Mouse (Mus musculus) ZHBTc4 (cell line): ENCODE measurements around the gene Sash1.
A peak's percentile ranks its signal among the peaks of the same experiment; 100 is the strongest.

Experiments
- DNase-seq: peaks from one replicate; pipeline ENCODE4 v3.0.0-alpha.2; 2011; ENCODE audit warnings: low read depth, low spot score

Gene Sash1

DNA sequence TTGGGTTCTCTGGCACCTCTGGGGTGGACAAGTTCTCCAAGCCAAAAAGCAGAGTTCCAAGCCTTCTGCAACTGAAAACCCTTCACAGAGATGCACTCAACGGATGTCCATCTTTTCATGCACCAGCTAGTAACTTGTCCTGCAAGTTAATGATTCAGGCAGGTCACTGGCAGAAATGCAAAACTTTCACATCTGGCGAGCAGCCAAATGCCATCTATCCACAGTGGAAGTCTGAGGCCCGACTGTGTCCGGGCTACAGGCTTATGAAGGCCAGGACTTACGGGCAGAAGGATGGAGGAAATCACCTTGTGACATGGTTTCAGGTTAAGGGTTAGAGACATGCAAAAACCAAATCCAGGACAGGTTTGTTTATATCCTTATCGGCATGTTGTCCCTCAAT is 88.0 kb downstream of the Sash1 start:
- DNase-seq: no peak

DNA sequence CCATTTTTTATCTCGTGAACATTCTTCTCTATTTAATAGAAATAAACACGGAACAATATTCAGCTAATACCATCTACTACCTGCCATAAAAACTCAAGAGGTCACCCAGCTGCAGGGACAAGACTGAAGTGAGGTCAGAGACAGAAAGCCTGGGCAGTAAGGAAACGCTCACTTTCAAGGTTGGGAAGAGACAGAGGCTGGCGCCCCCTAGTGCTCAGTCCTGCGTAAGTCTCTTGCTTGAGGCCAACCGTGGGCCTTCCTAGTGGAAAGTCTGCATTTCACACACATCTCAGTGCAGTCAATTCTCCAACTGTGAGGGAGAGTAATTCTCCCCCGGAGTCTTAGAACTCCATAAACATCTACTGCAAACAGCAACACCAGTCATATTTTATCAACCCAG is 90.5 kb downstream of the Sash1 start:
- peak; percentile 82 for DNase-seq

DNA sequence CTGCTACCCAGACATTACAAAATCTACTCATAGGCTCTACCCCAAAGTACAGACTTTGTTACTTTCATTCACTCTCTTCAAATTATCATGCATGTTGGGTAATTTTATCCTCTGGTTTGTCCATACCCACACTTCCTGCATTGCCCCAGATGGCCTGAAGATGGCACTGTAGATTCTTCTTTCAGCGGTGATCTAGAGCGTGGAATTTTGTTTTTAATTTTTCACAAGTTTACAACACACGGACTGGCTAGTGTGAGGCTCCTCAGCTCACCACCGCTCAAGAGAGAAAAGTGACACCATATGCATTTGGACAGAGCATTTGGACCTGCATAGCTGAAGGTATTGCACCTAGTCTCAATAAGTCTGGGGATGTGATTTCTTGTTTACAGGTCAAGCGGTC is 93.5 kb downstream of the Sash1 start:
- DNase-seq: peak; percentile 55

DNA sequence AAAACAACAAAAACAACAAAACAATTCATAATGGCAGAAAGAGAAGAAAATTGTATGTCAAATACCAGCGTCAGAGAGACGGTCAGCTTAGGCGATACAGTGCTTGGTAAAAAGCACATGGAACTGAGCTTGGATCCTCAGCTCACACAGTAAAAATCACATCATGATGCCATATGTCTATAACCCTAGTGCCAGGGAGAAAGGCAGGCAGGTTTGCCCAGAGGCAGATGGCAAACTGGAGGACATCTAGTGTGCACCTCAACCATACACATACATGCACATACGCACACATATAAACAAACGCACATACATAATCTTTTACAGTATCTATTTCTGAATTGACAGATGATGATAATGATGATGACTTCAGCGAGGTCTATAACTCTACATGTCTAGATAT is 96.8 kb downstream of the Sash1 start:
- DNase-seq: no peak

DNA sequence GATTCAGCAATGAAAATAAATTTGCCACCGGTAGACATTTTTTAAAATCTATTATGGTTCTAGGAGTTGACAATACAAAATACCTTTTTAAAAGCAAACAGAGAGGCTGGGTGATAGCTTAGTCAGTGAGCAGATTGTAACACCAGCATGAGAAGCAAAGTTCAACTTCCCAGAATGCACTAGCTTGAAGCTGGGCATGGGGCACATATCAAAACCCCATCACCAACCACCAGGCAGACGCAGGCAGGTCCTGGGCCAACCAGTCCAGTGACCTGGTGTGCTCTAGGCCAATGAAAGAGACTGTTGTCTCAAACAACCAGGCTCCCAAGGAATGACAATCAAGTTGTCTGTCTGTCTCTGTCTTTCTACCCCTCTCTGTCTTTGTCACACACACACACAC is 98.6 kb downstream of the Sash1 start:
- DNase-seq: no peak

DNA sequence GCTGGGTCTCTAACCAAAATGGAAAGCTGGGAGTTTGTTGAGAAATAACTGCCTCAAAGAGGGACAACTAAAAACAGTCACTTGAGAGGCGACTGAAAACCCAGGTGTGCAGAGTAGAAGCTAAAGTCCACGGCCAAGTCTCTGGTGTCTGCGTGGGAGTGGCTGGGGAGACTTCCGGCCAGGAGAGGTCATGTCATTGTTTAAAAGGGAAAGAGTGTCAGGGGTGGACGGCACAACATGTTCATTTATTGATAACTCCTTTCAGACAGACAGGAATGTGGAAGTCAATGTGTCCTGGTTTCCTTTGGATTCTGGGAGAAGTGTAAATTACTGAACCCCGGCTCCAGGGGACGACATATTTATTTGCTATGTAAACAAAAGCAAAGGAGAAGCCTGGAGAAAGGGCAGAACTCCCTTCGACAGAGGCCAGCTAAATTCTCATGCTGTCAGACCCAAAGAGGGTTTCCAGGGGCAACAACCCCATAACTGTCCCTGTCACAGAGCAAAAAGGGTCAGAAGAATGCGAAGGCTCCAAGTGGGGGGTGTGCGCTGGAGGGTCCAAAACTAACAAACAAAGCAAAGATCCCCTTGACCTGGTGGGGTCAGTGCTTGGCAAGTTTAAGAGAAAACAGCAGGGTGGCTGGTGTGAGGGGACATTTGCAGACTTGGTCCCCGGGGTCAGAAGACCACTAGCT is 100.3 kb downstream of the Sash1 start:
- no peak for DNase-seq

DNA sequence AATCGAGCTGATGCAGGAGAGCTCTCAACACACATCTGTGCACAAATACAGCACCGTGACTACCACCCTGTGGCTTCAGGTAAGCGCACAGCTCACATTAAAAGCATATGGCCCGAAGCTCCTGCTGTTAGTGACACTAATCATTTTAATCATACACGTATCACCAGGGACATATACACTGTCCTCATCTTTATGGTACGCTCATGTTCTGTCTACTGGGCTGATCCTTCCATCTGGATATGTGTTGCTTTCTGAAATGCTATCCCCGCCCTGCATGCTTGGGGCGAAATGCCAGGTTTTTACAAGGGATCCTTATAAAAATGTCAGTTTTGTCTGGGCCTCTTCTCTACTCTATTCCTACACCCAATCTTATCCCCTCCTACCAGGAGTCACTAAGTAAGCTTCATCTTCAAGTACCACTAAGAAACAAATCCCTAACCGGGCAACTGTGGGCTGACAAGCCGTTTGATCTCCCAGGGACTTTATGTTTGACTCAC is 103.9 kb downstream of the Sash1 start:
- DNase-seq: no peak

DNA sequence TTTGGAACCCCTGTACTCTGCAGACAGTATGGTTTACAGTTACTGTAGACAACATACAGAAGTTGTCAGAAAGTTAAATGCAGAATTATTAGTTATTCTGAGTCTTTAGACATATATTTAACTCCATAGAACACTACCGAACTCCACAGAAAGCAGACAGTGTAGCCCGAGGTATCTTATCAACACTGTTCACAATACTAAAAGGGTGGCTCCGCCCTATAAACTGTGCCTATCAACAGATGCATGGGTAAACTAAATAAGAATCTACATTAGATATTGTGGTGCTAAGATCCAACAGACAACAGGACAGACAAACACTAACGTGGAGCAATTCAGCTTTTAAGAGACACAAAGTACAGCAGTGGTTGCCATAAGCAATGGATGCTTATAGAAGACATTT is 106.0 kb downstream of the Sash1 start:
- no peak for DNase-seq

DNA sequence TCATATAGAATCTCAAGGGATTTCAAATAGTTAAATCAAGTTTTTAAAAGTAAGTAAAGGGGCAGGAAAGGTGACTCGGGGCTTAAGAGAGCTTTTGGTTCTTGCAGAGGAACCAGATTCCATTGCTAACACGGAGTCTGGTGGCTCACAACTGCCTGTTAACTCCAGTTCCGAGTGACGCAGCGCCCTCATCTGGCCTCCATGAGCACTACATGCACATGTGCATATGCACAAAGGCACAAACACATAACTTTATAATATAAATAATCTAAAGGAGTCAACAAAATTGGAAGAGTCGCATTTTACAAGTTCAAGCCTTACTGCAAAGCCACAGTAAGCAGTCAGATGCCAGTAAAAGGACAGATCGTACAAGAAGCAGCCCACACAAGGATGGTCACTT is 107.0 kb downstream of the Sash1 start:
- peak; percentile 72 for DNase-seq

DNA sequence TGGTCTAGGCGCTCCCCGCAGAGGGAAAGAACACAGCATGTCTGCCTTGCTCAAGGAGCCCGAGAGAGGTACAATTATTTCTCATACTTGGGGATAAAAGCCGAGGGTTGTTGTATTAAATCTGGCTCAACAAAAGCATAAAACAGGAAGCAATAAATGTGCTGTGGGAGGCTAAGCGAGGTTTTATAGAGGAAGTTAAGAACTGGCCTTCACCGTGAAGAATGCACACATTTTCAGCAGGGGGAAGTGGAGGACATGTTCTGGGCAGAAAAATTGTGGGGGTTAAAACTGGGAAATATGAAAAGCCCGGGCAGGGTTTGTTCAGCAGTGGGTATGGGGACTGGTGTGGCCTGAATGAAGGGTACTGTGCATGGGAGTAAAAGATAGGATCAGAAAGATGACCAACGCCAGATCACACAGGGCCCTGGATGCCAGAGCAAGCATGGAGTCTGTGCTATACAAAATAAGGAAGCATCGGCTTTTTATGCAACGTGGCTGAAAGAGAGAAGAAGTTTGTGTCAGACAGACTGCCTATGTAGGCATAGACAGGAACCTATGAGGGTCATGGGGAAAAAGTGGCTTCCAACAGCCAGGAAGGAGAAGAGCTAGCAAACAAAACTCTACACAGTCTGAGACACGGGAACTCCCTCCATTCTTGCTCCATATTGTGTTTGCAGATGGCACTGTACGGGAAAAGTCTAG is 108.2 kb downstream of the Sash1 start:
- DNase-seq: no peak

DNA sequence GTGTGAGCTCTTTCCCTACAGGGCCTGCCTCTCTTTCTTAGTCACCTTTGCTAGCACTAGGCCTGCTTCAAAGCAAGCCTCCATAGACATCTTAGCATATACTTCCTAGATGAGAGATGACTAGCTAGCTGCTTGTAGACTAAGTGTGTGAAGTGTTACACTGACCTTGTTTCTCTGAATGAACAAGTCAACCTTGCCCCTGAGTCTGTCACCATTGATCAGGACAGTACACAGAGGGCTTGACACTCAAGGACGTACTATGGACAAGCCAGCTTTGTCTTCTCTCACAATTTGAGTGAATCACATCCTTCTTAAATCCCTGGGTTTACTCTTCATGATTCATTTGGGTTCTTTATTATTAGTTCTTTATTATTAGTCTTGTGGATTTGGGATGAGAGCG is 109.1 kb downstream of the Sash1 start:
- DNase-seq: no peak

DNA sequence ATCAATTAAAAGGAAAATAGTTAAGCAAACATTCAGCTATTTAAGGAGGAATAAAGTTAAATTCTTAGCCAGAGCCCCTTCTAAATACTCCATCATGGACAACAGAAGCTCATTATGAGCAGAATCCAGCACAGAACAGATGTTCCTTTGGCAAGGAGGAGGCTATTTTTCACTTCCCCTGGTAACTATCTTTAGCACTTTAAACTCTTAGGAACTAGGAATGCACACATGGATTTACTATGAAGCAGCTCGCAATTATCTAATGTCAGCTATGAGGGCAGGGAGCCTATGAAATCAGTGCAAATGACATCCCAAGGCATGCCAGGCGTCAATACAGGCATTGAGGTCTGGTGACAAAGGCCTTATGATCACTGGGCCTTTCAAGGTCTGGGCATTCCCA is 110.1 kb downstream of the Sash1 start:
- DNase-seq: no peak

DNA sequence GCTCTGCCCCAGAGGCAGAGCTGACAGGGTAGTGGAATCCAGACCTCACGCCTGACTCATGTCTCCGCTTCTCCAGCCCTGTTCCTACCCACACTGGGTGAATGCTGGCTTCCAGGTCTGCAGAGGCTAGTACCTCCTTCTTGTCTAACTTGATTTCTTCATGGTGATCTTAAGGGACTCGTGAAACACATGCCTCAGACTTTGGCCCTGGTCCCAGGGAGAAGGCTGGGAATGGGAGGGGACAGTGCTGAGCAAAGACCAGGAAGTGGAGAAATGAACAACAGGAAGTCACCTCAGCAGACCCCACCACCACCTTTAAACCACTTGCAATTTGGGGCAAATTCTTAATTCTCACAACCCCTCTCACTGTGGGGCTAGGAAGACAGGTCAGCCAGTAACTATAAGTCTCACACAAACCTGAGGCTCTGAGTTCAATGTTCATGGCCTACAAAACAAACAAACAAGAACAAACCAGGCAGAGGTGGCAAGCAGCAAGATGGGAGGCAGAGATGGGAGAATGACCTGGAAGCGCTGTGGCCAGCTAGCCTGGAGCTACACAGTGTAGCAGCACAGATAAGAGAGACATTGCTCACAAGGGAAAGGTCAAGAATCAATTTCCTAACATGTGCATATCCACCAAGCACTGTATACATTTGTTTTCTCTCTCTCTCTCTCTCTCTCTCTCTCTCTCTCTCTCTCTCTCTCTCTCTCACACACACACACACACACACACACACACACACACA is 113.2 kb downstream of the Sash1 start:
- DNase-seq: no peak

DNA sequence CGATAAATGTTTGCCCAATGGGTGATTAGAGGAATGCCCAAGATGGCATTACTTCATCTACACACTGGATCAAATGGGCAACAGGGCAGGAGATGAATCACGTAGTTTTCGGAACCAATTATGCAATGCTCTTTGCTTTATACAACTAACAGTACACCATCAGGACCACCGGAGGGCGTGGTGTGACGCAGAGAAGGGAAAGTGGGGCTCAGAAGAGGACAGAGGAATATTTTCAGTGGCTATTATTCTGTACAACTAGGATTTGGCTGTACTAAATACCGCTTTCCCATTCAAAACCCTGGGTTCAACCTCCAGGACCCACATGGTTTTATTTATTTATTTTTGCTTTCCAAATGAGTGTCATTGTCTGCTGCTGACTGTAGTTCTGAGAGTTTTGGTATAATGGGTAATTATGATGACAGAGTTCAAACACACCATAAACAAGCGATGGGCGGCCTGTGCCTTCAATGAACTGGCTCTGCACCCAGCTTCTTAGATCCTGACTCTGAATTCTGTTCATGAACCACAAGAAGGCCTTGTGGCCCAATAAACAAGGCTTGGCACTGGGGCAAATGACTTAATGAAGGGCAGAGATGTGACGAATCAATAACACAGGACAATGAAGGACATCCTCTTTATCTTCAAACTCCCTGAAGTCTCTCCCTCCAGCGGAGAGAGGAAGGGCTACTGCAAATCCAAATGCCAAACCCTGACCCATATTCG is 114.8 kb downstream of the Sash1 start:
- DNase-seq: no peak

DNA sequence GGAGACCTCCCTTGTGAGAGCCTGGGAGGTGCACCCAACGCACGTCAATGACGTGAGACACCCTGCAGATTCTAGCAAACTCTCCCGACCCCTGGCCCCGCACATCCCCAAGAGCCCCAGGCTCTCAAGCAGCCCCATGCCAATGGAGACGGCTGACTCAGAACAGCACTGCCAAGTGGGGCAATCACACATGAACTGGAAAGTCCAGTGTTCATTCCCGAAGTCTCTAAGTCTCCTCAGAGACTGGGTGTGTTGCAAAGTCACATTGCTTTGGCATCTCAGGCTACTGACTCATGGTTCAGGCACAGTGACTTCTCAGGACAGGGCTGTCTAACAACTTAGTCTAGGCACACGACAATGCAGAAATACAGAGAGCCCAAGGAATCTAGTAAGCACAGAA is 117.2 kb downstream of the Sash1 start:
- DNase-seq: no peak

DNA sequence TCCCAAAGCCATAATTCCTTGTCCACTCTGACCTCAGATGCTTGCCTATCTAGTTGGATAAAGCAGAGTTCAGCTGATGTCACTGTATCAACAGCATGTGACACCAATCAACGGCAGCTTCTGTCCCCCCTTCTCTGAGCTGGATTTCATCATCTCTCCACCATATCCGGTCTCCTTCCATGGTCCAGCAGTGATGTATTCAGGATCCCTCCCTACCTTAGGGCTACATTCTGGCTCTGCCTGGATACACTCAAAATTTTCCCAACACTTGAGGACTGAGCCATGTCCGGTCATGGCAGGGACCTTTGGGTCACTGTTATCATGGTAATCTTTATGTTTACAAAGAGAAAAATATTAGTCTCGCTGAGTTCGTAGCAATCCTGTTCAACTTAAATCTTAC is 118.5 kb downstream of the Sash1 start:
- DNase-seq: no peak

DNA sequence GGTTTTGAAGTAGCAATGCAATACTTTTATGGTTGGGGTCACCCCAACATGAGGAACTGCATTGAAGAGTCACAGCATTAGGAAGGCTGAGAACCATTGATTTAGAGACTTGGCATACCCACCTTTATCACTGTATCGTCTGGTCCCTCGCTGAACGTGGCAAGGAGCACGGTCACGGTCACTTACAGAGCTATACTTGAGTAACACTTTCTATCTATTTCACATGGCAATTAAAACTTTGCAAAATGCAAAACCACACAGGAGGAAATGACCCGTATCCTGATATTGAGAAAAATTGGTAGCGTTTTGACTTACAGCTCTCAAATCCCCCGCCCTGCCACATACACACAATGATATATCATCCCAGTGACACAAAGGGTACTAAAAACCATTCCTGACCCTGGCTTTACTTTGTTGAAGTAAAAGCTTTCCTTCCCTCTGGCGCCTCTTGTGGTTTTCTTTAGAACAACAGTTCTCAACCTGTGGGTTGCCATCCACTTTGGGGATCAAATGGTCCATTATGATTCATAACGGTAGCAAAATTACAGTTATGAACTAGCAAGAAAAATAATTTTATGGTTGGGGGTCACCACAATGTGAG is 119.8 kb downstream of the Sash1 start:
- DNase-seq: peak; percentile 51

DNA sequence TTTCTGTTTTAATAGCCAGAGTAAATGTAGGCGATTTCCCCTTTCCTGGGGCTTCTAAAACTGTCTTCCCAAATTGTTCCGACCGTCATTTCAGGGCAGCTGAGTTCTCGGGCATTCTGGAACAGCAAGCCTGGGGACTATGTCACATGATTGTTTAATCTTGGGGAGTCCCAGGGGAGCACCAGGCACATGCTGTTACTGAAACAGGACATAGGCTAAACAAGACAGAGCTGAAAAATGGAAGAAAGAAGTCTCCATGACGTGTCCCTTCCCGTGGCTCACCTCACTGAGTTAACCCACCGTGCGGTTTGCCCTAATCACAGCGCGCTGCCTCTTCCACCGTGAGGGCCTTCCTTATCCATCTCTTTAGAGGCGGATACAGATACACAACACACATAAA is 123.1 kb downstream of the Sash1 start:
- no peak for DNase-seq

DNA sequence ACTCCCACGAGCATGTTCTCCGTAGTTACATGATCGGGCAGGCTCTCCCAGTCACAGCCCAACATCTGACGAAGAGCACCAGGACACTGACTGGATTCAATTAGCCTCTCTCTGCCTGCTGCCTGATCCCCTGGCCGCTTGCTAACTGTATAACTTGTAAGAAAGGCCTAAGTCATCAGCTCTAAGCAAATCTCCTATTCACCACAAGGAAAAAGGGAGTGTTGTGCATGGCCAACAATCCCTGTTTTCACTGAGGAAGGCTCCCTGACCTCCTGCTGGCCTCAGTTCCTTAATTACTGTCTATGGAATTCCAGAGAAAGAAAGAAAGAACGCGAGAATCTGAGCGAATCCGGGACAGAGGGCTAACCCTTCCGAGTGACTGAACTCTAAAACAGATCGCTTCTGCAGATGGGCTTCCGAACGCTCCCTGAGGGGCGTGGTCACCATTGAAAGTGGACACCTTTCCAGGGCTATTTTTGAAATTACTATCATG is 123.6 kb downstream of the Sash1 start:
- DNase-seq: peak; percentile 75

DNA sequence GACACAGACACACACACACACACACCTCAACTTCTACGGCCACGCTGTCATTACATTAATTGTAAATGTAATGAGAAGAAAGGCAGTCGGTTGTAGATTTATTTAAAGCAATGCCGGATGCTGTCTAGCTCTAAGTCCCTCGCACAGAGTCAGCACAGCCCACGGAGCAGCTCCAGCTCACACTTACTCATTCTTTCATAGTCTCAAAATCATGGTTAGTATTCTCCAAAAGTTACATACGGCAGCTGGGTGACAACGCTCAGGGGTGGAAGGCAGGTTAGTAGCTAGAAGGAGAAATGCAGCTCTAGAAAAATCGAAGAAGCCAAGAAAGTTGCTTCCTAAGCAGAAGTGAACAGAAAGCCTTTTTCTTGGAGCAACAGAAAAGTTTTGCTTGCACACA is 124.2 kb downstream of the Sash1 start:
- DNase-seq: no peak

DNA sequence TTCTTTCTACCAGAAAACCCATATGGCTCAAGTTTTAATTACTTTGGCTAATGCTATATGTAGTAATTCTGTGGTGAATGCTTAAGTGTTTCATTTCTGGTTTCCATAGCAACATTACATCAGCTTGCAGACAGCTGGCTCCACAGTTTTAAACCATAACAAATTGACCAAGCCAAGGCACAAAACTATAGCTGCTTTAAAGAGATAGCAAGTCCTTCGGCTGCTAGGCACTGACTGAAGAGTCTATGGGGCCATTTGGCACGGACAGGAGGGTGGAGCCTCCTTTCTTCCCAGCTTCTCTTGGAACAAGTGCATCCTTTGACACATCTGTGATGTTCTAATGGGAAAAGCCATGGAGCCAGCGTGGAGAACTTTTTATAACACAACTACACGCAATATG is 125.3 kb downstream of the Sash1 start:
- no peak for DNase-seq
